Mouse (Mus musculus) frontal cortex, postnatal 36 days (tissue): Measurements from ENCODE around the gene Lrrk2.

ENCODE experiments used
- DNase-seq, 2 experiments: peaks; one replicate each; pipeline ENCODE4 v3.0.0; 2022; ENCODE audit warnings: low spot score in 2 of 2

The Lrrk2 gene

DNA sequence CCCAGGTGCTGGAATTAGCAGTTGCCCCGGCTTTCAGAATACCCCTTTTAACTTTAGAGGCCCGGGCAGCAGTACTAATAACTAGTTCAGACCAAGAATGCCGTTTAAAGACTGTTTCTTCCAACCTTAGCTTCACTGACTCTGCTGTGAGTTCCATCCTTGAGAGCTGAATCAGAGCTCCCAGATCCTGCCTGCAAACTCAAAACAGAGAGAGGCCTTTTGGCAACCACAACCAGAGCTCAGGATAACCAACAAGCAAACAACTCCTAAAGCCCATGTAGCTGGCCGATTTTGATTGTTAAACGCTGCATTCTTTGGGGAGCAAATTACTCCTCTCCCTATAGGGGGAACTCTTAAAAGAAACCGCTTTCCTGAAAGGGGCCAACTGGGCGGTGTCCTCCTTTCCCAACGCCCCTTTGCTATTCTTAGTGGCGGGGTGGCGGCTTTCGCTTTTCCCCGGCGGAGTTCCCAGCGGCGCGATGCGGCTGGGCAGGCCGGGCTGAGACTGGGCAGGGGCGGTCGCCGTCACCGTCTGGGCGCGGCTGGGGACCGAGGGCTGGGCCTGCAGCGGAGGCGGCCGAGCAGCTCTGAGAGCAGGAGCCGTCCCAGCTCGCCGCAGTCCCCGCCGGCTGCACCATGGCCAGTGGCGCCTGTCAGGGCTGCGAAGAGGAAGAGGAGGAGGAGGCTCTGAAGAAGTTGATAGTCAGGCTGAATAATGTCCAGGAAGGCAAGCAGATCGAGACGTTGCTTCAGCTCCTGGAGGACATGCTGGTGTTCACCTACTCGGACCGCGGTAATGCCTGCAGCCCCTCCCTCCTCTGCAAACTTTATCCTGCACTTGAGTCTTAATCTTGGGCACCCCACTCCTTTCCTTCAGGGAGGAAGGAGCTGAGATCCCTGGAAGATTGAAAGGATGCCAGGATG lies at the start of gene Lrrk2:
Gene Lrrk2, plus strand, starts transcription at position 531 of the 924 bp plus-strand sequence.
- DNase-seq: peak; percentile 75 to 77

DNA sequence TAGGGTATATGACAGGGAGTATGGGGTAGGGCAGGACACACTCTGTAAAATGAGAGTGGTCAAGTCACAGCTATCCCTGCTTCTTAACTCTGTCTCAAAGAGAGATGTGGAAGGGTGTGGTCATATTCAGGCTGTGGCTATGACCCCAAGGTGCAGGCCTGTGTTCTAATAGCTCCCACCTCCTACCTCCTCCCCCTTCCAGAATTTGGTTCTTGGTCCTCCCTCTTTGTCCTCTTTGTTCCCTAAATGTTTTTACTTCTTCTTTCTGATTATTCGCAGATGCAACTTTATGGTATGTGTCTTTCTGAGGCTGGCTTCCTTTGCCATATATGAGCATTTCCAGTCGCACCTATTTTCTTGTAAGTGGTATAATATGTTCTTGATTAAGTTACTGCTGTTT lies 48.5 kb upstream of the Lrrk2 start:
- DNase-seq: no peak

DNA sequence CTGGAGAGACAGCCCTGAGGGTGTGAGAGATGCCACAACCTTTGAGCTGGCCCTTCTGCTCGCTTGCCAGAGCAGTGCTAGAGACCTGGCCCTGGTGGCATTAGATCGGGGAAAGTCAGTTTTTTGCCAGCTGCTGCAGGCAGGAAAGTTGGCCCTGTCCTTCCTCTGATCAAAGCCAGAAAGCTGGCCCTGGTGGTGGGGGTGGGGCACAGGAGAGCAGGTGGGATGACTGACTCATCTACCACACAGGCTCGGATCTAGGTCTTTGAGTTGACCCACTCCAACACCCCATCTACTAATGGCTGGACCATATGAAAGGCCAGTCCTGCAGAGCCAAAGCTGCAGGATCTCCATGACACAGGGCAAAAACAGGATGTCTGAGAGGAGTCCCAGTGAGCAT lies 43.8 kb upstream of the Lrrk2 start:
- no peak for DNase-seq

DNA sequence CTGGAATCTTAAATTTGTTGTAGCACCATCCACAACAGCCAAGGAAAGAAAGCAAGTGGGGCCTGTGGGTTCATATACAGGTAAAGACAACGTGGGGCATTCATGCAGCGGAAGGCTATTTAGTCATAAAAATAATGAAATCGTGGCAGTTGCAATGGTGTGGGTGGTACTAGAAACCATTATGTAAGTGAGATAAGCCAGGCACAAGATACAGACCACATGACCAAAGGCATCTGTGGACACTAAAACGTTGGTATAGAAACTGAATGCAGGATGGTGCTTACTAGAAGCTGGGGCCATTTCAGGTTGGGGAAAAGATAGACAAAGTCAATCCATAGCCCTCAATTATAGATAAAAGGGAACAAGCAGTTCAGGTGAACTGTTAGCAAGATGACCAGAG lies 40.5 kb upstream of the Lrrk2 start:
- no peak for DNase-seq

DNA sequence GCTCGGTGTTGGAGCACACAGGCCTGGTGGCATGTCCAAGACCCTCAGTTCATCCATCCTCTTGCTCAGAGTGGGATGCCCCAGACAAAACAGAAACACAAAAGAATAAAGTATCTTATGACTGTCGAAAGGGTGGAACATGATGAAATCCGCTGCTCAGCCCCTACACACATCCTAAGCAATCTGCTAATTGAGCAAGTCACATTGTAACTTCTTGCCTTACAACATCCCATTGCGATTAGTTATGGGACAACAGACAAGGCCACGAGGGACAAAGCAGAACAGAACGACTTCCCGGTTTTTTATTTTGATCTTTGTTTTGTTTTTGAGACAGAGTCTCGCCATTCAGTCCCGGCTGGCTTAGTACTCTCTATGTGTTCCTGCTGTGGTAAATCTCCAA lies 39.9 kb upstream of the Lrrk2 start:
- DNase-seq: no peak

DNA sequence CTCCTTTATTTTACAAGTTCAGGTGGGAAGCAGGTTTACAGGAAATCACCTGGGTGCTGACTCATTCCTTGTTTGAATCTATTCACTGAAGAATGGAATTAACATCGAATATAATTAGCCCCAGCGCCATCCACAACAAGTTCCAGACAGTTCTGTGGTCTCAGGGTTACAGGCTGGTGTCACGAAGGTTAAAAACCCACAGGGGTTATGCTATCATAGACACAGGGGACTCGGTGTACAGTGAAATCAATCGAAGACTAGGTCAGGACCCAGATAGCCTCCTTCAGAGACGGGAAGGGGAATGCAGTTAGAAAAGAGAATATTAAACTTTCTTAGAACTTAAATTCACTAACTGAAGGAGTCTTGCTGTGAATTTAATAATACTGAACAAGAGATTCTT lies 39.2 kb upstream of the Lrrk2 start:
- no peak for DNase-seq

DNA sequence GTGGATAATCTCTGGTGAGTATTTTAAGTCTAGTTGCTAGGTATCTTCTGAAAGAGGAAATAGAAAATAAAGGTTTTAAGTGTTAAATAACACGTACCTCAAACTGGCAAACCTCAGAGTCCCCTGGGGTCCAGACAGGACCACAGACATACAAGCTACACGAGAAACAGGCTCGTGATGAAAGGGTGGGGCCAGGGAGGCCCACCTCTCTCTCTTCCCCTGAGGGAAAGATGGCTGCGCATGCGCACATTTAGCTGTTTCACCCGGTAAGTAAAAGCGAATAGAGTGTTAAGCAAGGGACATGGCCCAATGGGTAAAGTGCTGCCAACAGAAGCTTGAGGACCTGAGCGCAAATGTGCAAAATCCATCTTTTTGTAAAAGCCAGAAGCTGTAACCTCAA lies 38.7 kb upstream of the Lrrk2 start:
- DNase-seq: no peak

DNA sequence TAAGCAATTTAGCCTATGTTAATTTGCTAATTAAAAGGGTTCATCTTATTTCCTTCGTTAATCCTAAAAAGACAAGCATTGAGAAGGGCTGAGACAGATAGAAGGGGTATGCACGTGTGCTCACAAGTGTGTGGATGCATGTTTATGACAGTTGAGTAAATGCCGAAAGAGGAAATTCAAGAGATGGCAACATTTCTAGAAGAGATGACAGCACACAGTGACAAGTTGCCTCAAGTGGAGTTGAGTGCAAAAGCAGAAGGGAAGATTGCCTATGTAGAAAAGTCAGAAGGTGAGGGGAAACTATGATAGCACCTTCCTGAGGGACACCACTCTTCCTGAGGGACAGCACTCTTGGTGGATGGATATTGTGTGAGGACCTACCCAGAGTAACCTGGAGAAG lies 31.3 kb upstream of the Lrrk2 start:
- no peak for DNase-seq

DNA sequence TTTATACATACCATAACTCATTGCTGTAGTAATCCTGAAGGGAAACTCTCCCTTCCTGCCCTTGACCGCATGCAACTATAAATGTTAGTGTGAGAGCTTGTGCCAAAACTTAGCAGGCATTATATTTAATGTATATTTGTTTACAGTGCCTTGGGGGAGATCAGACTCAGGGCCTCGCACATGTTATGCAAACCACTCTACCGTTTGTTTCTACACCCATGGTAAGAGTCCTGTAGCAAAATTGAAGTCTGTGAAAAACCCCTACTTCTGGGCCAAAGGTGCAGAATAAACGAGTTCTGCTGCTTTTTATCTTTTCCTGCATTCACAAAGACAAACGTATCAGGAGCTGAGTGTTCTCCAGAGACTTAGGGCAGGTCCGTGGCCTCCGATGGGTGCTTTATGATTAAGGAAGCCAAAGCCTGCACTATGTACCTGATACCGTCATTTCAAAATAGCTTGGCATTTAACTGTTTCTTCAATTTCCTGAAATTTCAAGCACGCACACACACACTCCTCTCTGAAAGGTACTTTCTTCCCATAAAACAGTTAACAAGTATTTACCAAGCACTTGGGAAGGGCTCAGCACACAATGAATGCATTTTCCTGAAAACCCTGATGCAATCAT lies 30.2 kb upstream of the Lrrk2 start:
- DNase-seq: no peak

DNA sequence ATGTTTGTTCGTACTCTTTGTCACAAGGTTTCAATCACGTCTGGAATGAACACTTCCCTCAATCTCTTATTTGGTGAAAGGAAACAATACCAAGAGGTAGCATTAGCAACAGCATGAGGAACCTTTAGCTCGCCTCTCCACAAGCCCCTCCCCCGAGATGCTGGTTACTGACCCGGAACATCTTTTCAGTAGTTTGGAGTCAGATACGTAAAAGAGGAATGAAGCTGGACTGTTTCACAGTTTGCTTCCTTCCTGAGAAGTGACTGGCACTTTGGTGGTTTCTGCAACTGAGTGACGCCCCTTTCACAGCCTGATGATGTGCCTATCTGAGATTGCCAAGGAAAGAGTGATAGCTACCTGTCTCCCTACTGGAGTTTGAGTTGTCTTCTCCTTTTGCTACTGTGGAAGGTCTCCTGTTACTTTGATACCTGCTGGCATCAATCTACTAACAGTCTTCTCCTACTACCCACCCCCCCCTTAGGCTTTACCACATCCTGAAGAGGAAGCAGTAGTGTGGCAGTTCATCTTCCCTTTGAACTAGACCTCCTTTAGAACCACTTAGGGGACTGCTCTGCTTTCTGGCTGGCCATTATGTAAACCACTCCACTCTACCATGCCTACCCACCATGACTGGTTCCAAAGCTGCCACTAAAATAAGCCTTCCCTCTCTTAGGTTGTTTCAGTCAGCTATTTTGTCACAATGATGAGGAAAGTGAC lies 29.2 kb upstream of the Lrrk2 start:
- no peak for DNase-seq

DNA sequence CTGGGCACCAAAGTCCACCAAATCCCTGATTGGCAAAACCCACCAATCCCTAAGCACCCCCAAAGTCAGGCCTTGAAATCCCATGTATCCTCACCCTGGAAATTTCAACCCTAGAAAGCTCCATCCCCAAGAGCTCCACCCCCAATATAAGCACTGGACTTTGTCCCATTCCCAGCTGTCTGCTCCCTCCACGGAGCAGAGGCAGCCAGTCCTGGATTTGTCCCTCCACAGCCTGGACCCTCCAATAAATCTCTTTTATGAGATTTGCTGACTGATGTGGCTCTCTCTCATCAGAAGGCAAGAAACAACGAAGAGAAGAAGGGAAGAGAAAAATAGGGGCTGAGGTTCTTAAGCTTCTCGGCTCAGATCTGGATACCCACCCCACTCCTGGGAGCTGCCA lies 22.7 kb upstream of the Lrrk2 start:
- DNase-seq: no peak

DNA sequence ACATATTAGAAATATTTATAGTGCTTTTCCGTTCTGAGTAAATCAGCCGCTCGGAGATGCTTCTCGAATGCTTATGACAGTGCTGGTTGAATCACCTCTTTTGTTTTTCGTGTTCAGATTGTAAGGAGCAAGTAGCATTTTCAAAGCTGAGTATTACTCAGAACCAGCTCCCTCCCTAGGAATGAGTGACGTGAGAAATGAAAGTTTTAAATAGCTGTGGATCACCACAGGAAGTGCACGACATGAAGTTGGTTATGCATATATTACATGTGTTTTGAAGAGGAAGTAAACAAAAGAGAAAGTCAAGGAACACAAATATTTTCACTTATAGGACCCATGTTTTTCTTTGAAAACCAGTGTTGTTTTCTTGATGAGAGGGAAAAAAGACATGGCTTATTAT lies 21.5 kb upstream of the Lrrk2 start:
- no peak for DNase-seq

DNA sequence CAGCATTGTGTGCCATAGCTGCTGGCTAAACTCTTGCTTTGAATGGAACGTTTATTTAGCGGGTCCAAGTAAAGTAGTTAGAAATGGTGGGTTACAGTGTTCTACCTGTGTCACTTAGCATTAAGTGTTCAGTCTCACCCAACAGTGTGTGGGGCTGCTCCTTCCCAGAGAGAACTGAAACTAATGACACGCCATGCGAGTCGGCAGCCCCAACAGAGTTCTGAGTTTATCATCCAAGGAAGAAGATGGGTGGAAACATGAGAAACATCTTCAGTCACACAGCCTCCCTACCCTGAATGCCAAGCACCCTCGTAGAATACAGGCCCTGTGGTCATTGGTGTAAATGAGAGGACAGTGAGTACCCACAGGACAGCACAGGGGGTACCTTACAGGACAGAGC lies 14.7 kb upstream of the Lrrk2 start:
- DNase-seq: no peak

DNA sequence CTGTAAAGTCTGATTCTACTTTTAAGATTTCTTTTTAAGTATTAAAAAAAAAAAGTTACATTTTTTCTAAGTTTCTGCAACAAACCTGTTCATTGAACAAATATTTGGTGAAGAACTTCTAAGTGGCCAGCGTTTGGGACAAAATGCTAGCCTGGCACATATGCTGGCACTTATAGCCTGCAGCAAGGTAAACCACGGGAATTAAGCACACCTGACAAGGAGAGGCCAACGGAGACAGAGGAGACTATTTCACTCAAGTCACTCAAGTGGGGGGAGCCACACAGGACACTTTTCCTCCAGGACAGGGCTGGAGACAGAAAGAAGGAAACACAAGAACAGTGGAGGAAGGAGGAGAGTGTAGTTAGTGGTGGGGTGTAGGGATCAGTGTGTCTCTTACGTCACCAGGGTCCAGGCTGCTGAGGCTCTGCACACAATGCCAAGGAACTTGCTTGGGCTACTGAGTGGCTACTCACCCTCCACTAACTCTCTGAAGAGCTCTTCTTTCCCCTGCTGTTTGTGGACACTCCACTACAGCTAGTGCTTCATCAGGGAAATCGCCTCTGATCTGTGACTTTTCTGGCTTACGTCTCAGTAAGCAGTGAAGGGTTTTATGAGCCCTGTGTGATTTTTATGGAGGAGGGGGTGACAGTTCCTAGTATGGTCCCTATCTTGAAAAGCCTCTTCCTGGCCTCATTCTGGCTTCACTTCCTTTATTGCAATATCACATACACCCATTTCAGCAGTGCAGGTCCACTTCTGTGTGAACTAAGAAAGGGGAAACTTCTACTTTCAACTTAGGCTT lies 12.5 kb upstream of the Lrrk2 start:
- DNase-seq: no peak

DNA sequence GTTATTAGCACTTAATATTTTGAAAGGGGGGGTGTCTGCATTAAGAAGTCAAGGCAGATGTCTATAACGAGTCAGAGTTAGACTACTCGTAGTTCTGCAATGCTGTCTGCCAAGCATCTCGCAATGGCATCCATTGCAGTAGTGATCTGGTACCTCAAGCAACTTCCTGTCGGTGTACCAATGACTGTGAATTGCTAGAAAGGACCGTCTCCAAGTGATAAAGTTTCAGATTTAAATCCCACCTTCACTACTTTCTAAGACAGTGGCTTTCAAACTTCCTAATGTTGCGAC lies 12.0 kb upstream of the Lrrk2 start:
- no peak for DNase-seq

DNA sequence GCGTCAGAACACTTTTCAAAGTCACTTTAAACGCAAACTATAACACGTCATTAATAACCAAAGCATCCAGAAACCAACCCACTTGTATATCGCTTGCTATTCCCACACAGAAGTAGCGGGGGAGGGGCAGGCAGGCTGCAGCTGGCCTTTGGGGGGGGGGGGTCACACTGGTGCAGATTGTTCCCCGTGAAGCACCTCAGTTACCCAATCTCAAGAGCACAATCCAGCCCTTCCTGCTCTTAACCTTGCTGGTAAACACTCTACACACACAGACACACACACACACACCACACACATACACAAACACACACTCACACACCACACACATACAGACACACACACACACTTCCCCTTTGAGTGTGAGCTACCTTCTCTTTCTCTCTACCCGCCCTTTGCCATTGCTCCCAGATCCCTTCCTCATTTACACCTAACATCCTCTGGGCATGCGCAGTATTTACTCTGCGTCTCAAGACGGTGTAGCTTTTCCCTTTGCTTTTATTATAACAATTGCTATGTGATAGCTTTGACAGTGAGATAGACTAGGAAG lies 8.3 kb upstream of the Lrrk2 start:
- no peak for DNase-seq

DNA sequence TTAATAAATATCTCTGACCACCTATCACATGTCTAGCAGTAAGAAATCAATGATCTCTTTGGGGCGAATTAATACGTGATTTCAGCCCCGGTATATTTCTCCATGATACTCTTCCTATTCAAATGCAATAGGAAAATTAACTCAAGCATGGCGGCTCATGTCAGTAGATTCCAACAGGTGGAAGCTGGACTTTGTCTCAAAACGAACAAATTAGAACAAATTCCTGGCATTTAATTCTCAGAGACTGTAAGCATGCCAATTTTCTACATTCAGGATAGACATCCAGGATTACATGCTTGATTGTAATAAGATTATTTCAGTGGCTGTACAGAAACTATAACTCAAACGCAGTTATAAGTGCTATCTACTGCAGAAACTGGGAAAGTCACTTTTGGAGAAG lies 7.4 kb upstream of the Lrrk2 start:
- DNase-seq: no peak

DNA sequence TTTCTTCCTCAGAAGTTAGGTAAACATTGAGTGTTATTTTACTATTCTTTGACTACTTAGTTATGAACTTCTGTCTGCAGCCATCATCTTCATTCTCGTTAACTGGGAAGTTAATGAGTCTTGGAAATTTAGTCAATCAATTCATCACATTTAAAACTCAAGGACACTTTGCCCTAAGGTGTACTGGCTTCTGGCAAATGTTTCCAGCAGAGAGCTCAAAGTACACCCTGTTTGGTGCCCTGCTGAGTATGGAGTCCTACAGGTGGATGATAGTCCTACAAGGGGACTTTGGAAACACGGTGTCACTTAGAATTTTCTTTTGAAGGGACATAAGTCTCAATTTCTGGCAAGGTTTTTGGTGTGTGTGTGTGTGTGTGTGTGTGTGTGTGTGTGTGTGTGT lies 1.8 kb upstream of the Lrrk2 start:
- DNase-seq: no peak

DNA sequence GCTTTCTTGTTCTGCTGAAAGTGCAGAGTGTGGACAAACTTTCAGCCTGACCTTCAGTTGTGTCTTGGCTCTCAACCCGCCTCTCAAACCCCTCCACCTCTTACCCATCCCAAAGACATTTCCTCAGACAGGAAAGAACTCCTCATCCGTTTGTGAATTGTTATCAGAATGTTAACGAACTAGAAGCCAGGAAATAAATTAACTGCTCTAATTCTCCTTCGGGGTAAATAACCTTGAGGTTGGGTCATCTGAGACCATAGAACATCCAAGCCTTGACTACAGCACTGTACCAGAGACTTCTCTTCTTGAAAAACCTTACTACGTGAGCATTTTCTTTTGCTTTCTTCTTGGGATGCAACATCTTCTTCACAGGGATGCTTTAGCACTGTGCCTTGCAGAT lies 988 bp upstream of the Lrrk2 start:
- DNase-seq: no peak

DNA sequence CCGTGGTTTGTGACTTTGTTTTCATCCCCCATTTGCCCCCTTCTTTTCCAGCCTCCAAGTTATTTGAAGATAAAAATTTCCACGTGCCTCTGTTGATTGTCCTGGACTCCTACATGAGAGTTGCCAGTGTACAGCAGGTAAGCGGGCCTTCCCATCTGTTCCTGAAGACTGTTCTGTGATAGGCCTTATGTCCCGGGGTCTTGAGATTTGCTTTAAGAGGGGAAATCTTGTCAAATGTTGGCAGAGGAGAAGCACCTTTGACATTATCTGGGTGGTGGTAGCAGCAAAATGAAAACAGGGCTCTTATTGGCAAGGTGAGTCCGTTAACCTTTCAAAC lies 562 bp downstream of the Lrrk2 start:
- DNase-seq: peak; percentile 8 to 11

DNA sequence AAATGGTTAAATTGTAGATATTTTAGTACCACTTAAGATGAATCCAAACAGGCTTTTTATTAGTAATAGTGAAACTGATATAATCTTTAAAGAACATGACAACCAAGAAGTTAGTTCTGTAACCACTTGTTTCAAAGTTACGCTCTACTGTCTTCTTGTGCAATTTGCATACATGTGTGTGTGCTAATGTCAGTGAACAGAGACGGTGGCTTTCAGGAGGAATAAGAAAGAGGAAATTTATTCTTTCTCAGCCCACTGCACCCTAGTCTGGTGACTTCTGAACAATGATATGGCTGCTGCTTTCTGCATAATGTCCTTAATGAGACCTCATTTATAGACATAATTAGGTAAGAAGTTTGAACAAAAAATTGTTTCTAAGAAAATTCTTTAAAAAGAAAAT lies 7.1 kb downstream of the Lrrk2 start:
- no peak for DNase-seq
